Mouse (Mus musculus) myocyte (in vitro differentiated cells): Measurements from ENCODE around the gene Spib.

Source experiments
- CEBPB ChIP-seq: IDR thresholded peaks from 2 replicates; pipeline ENCODE4 v1.6.1; 2011; ENCODE audit warnings: mild to moderate bottlenecking, moderate library complexity; ENCODE audit not compliant: poor library complexity, insufficient read depth, severe bottlenecking
- E2F4 ChIP-seq: IDR thresholded peaks from one replicate; pipeline ENCODE4 v1.6.1; 2011; ENCODE audit warnings: mild to moderate bottlenecking, control low read depth, moderate library complexity; ENCODE audit not compliant: insufficient read depth
- POLR2A ChIP-seq: IDR thresholded peaks from one replicate; pipeline ENCODE4 v1.6.1; 2011; ENCODE audit warnings: low read depth, mild to moderate bottlenecking, control low read depth, moderate library complexity; ENCODE audit not compliant: insufficient read length
- REST ChIP-seq: IDR thresholded peaks from one replicate; pipeline ENCODE4 v1.6.1; 2011; ENCODE audit warnings: mild to moderate bottlenecking, control low read depth, moderate library complexity; ENCODE audit not compliant: insufficient read depth, insufficient read length
- TCF12 ChIP-seq: IDR thresholded peaks from one replicate; pipeline ENCODE4 v1.6.1; 2011; ENCODE audit warnings: mild to moderate bottlenecking, control low read depth; ENCODE audit not compliant: poor library complexity, insufficient read depth, severe bottlenecking

GRCm38 (mm10) chr7:44521710-44522109 lies 10.2 kb downstream of the Spib start:
- no peak for TF ChIP-seq CEBPB
- TF ChIP-seq POLR2A = no peak
- no peak for TF ChIP-seq TCF12
- no peak for TF ChIP-seq E2F4
- no peak for TF ChIP-seq REST
